Mouse (Mus musculus) G1E (cell line): ENCODE measurements around the gene Nfam1.

Experiments
- CTCF ChIP-seq: IDR thresholded peaks from 2 replicates; pipeline ENCODE4 v1.5.1; 2012; ENCODE audit warnings: low read depth, low read length, inconsistent platforms, mixed read lengths
- GATA1 ChIP-seq: IDR thresholded peaks from 2 replicates; pipeline ENCODE4 v1.6.1; 2012; ENCODE audit warnings: borderline replicate concordance, low read length, inconsistent platforms, mixed read lengths
- GATA2 ChIP-seq: IDR thresholded peaks from 2 replicates; pipeline ENCODE4 v1.6.1; 2012; ENCODE audit warnings: low read depth, low read length, inconsistent platforms, borderline replicate concordance
- POLR2AphosphoS5 ChIP-seq: IDR thresholded peaks from 2 replicates; pipeline ENCODE4 v1.6.1; 2012; ENCODE audit warnings: low read depth, low read length, inconsistent platforms; ENCODE audit not compliant: insufficient replicate concordance
- TAL1 ChIP-seq: conservative IDR thresholded peaks from 2 replicates; pipeline ENCODE4 v1.6.1; 2012; ENCODE audit warnings: low read depth, low read length, inconsistent platforms, mixed read lengths

DNA sequence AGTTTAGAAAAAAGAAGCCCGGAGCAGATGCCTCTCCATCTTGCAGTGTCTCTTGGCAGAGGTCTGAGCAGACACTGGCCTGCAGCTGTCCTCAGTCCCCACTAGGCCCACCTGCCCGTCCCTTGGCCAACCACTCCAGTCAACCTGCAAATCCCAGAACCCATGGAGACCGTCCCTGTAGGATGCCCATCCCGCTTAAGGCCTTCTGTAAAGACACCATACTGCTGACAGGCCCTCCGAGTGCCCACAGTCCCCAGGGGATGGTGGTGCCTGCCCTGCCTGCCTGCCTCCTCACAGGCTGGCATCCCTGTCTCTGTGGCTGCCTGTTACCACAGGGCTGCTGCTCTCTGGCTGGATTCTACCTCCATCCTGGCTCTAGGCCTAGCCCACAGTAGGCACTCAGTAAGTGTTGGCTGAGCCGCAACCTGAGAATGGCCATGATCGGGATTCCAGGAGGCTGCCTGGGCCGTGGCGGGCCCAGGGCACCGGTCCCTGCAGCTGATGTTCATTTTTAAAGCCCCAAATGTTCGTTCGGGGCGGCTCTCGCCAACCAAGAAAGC is 68.8 kb downstream of the Nfam1 start:
- TF ChIP-seq CTCF (no peak), POLR2AphosphoS5 (no peak), TAL1 (no peak), GATA1 (no peak), GATA2 (no peak)
